Mouse (Mus musculus) heart, adult 18-20 months (tissue): Measurements from ENCODE around the gene Bcap31. TPM values are rescaled to one million over a fixed set of nuclear protein-coding genes. Genes with fewer than 3 reads are reported as not detected.

Experiments
- DNase-seq, 2 experiments: peaks; one replicate each; pipeline ENCODE4 v3.0.0; 2021 to 2022; ENCODE audit warnings: mixed read lengths in 1 of 2
- total RNA-seq, 2 experiments: library from RNA; stranded (reverse); gene quantifications; 2 replicates each; pipeline ENCODE4 v1.2.3; 2021

The Bcap31 gene
- total RNA-seq, 2 experiments from 2014 or later: 90.2 to 93.3 TPM

DNA sequence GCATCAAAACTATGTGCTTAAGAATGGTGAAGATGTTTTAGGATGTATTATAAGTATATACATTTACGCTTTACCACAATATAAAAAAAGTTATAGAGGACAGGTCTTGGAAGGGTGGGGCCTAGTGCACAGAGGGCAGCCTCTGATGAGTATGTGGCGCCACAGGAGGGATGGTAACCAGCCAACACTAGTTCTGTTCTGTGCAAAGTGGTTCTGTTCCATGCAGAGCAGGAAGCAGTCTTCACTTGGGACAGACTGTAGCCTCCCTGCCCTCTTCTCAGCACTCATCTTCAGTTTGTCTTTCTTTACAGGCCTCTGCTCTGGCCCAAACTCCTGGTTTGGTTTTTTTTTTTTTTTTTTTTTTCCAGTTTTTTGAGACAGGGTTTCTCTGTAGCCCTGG, 31.8 kb downstream of the Bcap31 start:
- no peak for DNase-seq

- DNase-seq: no peak
These were observed 39.3 kb downstream of the Bcap31 start for GRCm38 (mm10) chrX:73676668-73677067.

- no peak for DNase-seq
These were observed 40.7 kb downstream of the Bcap31 start for GRCm38 (mm10) chrX:73675231-73675630.

- DNase-seq: peak; percentile 44 to 45
These were observed 41.9 kb downstream of the Bcap31 start for GRCm38 (mm10) chrX:73673968-73674661.

DNA sequence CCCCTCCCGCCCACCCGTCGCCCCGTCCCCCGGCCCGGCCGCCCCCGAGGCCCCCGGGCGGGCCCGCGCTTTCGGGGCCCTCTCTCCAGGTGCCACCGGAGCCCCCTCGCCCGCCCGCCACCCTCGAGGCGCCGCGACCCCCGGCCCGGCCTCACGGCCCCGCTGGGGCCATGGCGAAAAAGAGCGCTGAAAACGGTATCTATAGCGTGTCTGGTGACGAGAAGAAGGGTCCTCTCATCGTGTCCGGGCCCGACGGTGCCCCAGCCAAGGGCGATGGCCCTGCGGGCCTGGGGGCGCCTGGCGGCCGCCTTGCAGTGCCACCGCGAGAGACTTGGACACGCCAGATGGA, 42.4 kb downstream of the Bcap31 start:
- DNase-seq: no peak

DNA sequence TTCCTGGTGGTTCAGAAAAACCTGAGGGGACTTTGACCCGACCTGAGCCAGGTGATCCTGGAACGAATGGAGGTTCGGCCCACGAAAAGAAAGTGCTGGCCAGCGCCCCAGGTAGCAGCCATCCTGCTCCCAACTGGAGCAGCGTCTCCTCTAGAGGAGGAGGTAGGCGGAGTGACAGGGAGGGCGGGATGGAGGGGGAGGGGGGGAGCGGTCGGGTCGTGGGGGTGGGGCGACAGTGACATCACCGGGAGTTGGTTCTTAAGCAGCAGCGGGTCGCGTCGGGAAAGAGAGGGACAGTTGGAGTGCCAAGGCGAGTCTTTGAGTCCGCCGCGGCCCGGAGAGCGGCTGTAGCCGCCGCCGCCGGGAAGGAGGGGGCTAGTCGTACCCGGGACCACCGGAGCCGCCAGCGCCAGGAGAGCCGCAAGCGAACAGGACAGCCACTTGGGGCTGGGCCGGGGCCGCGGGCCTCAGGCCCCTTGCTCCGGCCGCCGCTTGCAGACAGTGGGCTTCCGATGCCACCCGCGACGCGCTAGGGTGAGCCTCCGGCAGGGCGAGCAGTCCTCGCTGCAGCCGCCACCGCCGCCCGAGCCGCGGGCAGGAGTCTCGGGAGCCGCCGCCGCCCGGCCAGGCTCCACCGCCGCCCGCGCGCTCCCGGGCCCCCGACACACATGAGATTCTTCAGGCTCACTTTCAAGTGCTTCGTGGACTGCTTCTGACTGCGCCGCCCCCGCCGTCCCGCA, 42.9 kb downstream of the Bcap31 start, which contains the start of gene Slc6a8:
TSS of gene Slc6a8 (plus strand) at position 272 of the 740 bp plus-strand sequence.
- peak; percentile 78 to 84 for DNase-seq

DNA sequence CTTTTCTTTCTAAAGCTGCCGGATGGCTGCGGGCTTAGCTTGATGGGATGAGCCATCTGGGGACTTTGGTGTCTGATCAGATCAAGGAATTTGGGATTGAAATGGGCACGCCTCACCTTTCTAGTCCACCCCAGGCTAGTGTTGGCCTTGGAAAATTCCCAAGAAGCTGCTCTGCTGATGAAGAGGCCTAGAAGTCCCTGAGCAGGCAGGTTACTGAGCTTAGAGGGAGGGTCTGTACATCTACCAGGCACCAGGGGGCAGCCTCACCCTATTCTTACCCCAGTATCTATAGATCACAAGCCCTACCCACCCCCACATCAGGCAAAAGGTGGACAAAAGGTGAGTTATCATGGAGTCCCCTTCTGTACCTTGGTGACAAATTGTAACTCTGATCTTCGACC, 43.9 kb downstream of the Bcap31 start:
- peak; percentile 42 to 62 for DNase-seq

DNA sequence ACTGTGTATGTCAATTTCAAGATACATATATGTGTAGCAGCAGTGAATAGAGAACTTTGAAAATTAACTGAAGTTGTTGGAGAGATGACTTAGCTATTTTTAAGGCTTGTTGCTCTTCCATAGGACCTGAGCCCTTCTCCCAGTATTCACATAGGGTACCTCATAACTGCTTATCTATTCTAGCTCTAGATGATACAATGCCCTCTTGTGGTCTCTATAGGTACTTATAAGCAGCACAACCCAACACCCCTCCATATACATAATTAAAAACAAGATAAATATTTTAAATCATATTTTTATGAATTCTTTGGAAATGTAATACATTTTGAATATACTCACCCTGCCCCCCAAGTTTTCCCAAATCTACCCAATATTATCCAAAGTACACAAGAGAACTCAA, 52.8 kb downstream of the Bcap31 start:
- no peak for DNase-seq

GRCm38 (mm10) chrX:73660284-73660665, 55.7 kb downstream of the Bcap31 start:
- no peak for DNase-seq

DNA sequence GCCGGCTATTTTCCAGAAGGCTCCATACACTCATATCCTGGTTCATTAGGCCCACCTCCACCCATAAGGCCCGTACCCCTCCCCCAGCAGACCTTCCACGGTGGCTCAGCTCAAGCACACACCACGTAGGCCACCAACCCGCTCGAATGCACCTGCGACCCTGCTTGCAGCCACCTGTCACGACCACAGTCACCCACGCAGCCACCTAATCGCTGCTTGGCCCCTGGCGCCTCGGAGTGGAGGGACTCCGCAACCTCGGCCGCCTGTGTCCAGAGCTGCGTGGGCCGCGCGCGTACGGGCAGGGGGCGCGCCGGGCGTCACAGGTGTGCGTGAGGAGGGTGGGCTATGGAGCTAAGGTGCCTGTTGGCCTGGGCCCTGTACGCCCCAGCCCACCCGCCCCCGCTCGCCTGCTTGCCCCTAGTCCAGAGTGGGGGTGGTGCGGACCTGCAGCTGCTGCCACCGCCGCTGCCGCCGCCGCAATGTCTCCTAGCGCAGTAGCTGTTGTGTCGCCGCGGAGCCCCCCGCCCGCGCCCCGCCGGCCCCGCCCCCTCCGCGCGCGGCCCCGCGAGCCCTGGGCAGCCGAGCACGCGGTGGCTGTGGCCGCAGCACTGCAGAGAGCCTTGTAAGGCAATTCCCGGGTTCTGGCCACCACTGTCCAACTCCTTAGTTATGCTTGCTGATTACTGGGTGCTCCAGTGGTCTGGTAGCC, 56.2 kb downstream of the Bcap31 start, which contains the start of gene Pnck:
TSS of gene Pnck (minus strand) at position 543 of the 709 bp plus-strand sequence.
- DNase-seq: no peak

- no peak for DNase-seq
These were observed 56.9 kb downstream of the Bcap31 start for GRCm38 (mm10) chrX:73658936-73659574.

GRCm38 (mm10) chrX:73658391-73658790, 57.6 kb downstream of the Bcap31 start:
- no peak for DNase-seq

DNA sequence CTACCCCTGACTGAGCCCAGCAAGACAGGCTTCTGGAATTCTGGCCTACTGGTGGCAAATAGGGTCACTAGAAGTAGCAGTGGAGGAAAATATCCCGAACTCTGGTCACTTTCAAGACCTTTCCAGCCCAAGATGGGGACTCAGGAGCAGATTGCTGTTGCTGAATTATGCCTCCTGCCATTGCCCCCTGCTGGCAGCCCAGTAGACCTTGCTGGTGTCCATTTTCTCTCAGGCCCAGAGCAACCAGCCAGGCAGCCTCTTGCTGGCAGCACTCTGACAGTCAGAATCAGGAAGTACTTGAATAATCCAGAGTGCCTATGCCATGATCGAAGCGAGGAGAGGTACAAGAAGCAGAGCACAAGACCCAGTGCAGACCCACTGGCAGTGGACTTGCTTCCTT, 60.4 kb downstream of the Bcap31 start:
- DNase-seq: no peak

DNA sequence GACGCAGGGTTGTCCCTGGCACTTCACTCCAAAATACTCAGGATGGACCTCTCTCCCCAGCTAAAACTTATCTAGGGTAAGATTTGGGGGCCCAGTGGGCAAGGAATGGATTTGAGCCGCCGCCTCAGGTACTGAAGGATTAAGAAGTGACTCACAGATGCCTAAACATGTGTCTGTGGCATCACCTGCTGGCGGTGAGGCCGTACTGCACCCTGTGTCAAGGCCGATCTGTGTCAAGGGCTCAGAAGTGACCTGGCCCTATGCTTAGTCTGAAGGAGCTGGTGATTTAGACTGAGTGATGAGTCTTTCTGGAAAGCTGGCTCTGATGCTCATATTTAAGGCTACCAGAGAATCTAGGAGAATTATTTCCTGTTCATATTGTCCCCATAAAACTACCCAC, 61.8 kb downstream of the Bcap31 start:
- peak; percentile 61 to 63 for DNase-seq

- DNase-seq: no peak
These were observed 62.6 kb downstream of the Bcap31 start for GRCm38 (mm10) chrX:73653392-73653791.

DNA sequence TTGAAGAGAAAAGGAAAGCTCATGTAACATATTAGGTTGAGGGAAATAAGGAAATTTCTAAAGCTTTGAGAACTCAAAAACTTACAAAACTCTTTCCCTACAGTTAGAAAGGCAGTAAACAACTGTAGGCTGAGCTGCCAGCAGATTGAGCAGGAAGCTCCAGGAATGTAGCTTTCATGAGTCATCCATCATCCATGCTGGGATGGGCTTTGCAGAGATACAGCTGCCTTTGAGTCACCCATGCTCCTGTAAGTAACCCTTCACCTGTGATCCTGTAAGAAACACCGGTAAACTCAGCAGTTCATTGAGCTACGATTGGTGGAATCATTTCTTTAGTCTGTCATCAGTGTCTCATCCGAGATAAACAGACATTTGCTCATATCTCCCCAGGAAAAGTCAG, 65.1 kb downstream of the Bcap31 start:
- DNase-seq: no peak

DNA sequence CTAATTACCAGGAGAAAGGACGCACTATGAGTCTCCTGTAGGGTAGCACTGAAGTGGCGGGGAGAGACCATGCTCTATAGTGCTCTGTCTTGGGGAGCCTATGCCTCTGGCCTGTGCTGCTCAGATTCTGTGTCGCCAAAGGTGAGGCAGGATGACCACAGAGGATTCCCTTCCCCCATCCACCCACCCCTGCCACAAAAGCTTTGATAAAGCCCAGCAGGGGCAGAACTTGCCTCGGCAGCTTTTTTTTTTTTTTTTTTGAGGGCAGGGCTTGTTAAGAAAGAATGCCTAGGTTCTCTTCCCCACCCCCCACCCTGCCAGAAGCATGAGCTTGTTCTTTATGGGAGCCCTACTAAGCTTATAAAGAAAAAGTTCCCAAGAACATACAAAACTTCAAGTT, 70.9 kb downstream of the Bcap31 start:
- DNase-seq: no peak

DNA sequence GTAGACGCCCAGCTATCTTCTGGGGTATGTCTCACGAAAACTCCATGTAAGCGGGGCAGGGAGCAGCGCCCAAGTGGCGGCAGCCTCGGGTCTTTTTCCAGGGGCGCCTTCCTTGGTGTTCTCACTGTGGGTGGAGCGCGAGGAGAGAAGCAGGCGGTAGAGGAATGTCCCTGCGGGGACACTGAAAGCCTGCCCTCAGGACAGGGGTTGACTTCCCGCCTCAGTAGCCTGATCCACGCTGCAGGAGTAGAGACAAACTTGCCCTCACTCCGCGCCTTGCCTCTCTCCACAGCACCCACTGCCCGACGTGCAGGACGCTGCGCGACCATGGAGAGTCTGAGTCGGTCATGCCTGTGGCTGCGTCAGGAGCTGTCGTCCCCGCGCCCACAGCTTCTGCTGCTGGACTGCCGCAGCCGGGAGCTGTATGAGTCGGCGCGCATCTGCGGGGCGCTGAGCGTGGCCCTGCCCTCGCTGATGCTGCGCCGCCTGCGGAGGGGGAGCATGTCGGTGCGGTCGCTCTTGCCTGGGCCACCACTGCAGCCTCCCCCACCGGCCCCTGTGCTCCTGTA, 76.0 kb downstream of the Bcap31 start:
- no peak for DNase-seq

- DNase-seq: peak in 1 of 2 experiments; percentile 22
These were observed 76.7 kb downstream of the Bcap31 start, which contains the start of gene Dusp9 for GRCm38 (mm10) chrX:73639255-73639675. TSS of gene Dusp9 (plus strand) at chrX:73639419.

- no peak for DNase-seq
These were observed 78.6 kb downstream of the Bcap31 start for GRCm38 (mm10) chrX:73637415-73637814.
